Mouse (Mus musculus) heart, adult 2 months (tissue): ENCODE results near the gene Cldnd2.

Source experiments
- CTCF ChIP-seq: fragments of 200-600 bp; IDR thresholded peaks from 2 replicates; pipeline ENCODE4 v1.8.1; 2022; ENCODE audit warnings: antibody characterized with exemption, mild to moderate bottlenecking, moderate library complexity
- POLR2A ChIP-seq: fragments of 200-500 bp; IDR thresholded peaks from 2 replicates; pipeline ENCODE4 v1.6.1; 2011; ENCODE audit warnings: mild to moderate bottlenecking, low read depth, low read length, control low read depth; ENCODE audit not compliant: insufficient read depth

DNA sequence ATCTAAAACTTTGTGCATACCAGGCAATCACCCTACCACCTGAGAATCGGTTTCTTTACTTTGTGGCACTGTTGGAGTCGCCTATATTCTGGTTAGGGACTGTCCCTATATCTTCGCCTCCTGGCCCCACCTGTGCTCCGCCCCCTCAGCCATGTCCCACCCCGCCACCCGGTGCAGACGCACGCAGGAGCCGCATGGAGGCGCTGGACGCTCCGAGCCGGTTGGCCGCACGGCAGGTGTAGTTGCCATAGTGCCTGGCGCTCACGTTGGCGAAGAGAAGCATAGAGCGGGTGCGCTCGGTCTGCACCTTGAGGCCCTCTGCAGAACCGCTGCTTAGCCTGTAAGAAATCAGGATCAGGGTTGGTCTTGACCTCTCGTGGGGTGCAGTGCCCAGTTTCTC lies 35.1 kb downstream of the Cldnd2 start:
- TF ChIP-seq POLR2A = no peak
- TF ChIP-seq CTCF = no peak
